Mouse (Mus musculus): ENCODE results near the gene Atp6v1f. TPM values are rescaled to one million over a fixed set of nuclear protein-coding genes. Genes with fewer than 3 reads are reported as not detected.

Gene Atp6v1f
- polyA plus RNA-seq, 1 experiment from 2014 or later, result 189 TPM

Other genes starting within 250 kb of the Atp6v1f start
- gene Hilpda, start 195.2 kb upstream of the Atp6v1f start, polyA plus RNA-seq (2016; fragmentation: Nextera tagmentation; extraction: Ambion mirVana), result 22.7 TPM in 2 replicates
- 0.26 TPM in 1 of 2 replicates, not detected in the other for gene Fam71f2, start 188.1 kb upstream of the Atp6v1f start, polyA plus RNA-seq (2016; fragmentation: Nextera tagmentation; extraction: Ambion mirVana)
- gene Fam71f1, start 148.6 kb upstream of the Atp6v1f start, polyA plus RNA-seq (2016; fragmentation: Nextera tagmentation; extraction: Ambion mirVana), result 0.18 TPM in 2 replicates
- 476 and 483 TPM in 2 replicates for gene Calu, start 119.6 kb upstream of the Atp6v1f start, polyA plus RNA-seq (2016; fragmentation: Nextera tagmentation; extraction: Ambion mirVana)
- gene Opn1sw, start 79.2 kb upstream of the Atp6v1f start, polyA plus RNA-seq (2016; fragmentation: Nextera tagmentation; extraction: Ambion mirVana), result 0.65 and 0.69 TPM in 2 replicates
- 25.1 and 27.0 TPM in 2 replicates for gene Ccdc136, start 71.4 kb upstream of the Atp6v1f start, polyA plus RNA-seq (2016; fragmentation: Nextera tagmentation; extraction: Ambion mirVana)
- gene Flnc, start 34.5 kb upstream of the Atp6v1f start, polyA plus RNA-seq (2016; fragmentation: Nextera tagmentation; extraction: Ambion mirVana), result 90.7 and 98.1 TPM in 2 replicates
- not detected in 2 replicates for gene Atp6v1fnb, start 3.7 kb downstream of the Atp6v1f start, polyA plus RNA-seq (2016; fragmentation: Nextera tagmentation; extraction: Ambion mirVana)
- 10.6 and 15.4 TPM in 2 replicates for gene Kcp, start 40.2 kb downstream of the Atp6v1f start, polyA plus RNA-seq (2016; fragmentation: Nextera tagmentation; extraction: Ambion mirVana)
- 11.2 and 12.5 TPM in 2 replicates for gene Irf5, start 58.9 kb downstream of the Atp6v1f start, polyA plus RNA-seq (2016; fragmentation: Nextera tagmentation; extraction: Ambion mirVana)
- gene Tnpo3, start 142.2 kb downstream of the Atp6v1f start, polyA plus RNA-seq (2016; fragmentation: Nextera tagmentation; extraction: Ambion mirVana), result 71.6 and 73.4 TPM in 2 replicates
- gene Tspan33, start 226.5 kb downstream of the Atp6v1f start, polyA plus RNA-seq (2016; fragmentation: Nextera tagmentation; extraction: Ambion mirVana), result 11.2 and 11.9 TPM in 2 replicates